Comparison of ENCODE assay signal across 8 mouse cellular contexts in genomic region chr5:44224251-44224650, GRCm38 (mm10). TPM values are rescaled to one million over a fixed set of nuclear protein-coding genes. Genes with fewer than 3 reads are reported as not detected.
A peak's percentile ranks its signal among the peaks of the same experiment; 100 is the strongest.
DNase-seq lines count a peak whose midpoint lies in the region; ATAC-seq and TF ChIP-seq lines count a peak whose summit lies in the region.

No protein-coding gene starts in this region.

- peak; percentile 30 to 77; a peak in 2 of 4 replicates for TF ChIP-seq CTCF in CH12.LX (conservative IDR thresholded peaks at IDR 0.05 in 1 of 2, IDR thresholded peaks at IDR 0.05 in 1 of 2; ENCODE audit: low read depth in 2 of 2, low read length in 2 of 2)
- TF ChIP-seq CTCF in thymus, adult 2 months (IDR thresholded peaks at IDR 0.05; ENCODE audit: borderline replicate concordance, control insufficient read depth, extremely low read depth, insufficient read depth, low read length, poor library complexity), result no peak

- dilution Hi-C loops in CH12.LX (cut with MboI; ENCODE audit: extremely low pct_ligation_motif_present, extremely low pct_unique_long_range_greater_than_20kb, low sequenced_read_pairs), result no loop called here

- ATAC-seq in embryonic facial prominence, embryonic 14.5 days (ENCODE audit: low read depth), result no peak
- no peak for ATAC-seq in hindbrain, embryonic 13.5 days (ENCODE audit: low FRiP score)
- ATAC-seq in limb, embryonic 15.5 days (ENCODE audit: insufficient number of reproducible peaks, low FRiP score, low TSS enrichment, low read depth), result no peak
- no peak for ATAC-seq in midbrain, embryonic 15.5 days (replicated peaks)

- peak overlapping the region in 1 of 3 experiments; percentile 20 for H3K4me3 ChIP-seq in CH12.LX (replicated peaks in 1 of 3; ENCODE audit: low read depth in 2 of 3, low read length in 2 of 3, poor library complexity in 1 of 3)
- H3K4me3 ChIP-seq in embryonic facial prominence, embryonic 14.5 days (ENCODE audit: low read depth, low read length), result no peak overlapping the region
- peak overlapping the region; percentile 82 for H3K4me3 ChIP-seq in hindbrain, embryonic 13.5 days
- H3K4me3 ChIP-seq in limb, embryonic 15.5 days, result no peak overlapping the region
- H3K4me3 ChIP-seq in midbrain, embryonic 15.5 days, result peak overlapping the region; percentile 7
- H3K4me3 ChIP-seq in thymus, adult 2 months (ENCODE audit: control insufficient read depth, insufficient read depth, low read length), result peak overlapping the region; percentile 57

- TF ChIP-seq RAD21 in CH12.LX (IDR thresholded peaks at IDR 0.05; ENCODE audit: low read depth, low read length), result peak; percentile 46

- no peak for TF ChIP-seq EP300 in CH12.LX (IDR thresholded peaks at IDR 0.05; ENCODE audit: low read length)

- peaks cover 0 to 20% of the 10 kb centered on the region in 2 experiments for H3K36me3 ChIP-seq in CH12.LX (replicated peaks in 1 of 2; ENCODE audit: control insufficient read depth in 1 of 2, insufficient read depth in 1 of 2, low read length in 1 of 2)
- no peaks in the 10 kb centered on the region for H3K36me3 ChIP-seq in embryonic facial prominence, embryonic 14.5 days (ENCODE audit: control insufficient read depth, insufficient read depth, low read length)
- no peaks in the 10 kb centered on the region for H3K36me3 ChIP-seq in hindbrain, embryonic 13.5 days
- H3K36me3 ChIP-seq in limb, embryonic 15.5 days, result no peaks in the 10 kb centered on the region
- no peaks in the 10 kb centered on the region for H3K36me3 ChIP-seq in midbrain, embryonic 15.5 days (replicated peaks)
- H3K36me3 ChIP-seq in thymus, adult 2 months (ENCODE audit: control insufficient read depth, insufficient read depth, low read length), result no peaks in the 10 kb centered on the region

- H3K27me3 ChIP-seq in CH12.LX (replicated peaks), result no peaks in the 10 kb centered on the region
- H3K27me3 ChIP-seq in embryonic facial prominence, embryonic 14.5 days (replicated peaks; ENCODE audit: control insufficient read depth, insufficient read depth, low read length), result no peaks in the 10 kb centered on the region
- no peaks in the 10 kb centered on the region for H3K27me3 ChIP-seq in hindbrain, embryonic 13.5 days
- H3K27me3 ChIP-seq in limb, embryonic 15.5 days, result no peaks in the 10 kb centered on the region
- H3K27me3 ChIP-seq in midbrain, embryonic 15.5 days (replicated peaks), result no peaks in the 10 kb centered on the region
- no peaks in the 10 kb centered on the region for H3K27me3 ChIP-seq in thymus, adult 2 months (ENCODE audit: control insufficient read depth, insufficient read depth, low read length)

- in situ Hi-C loops in CH12.LX (cut with MboI; ENCODE audit: low pct_ligation_motif_present, low pct_unique_long_range_greater_than_20kb, low sequenced_read_pairs), result loop anchor here (5.0 kb wide), 1 partner anchor 33 kb away; no protein-coding TSS in a partner anchor

- peaks cover 39% of the 10 kb centered on the region for H3K79me2 ChIP-seq in CH12.LX (replicated peaks; ENCODE audit: control insufficient read depth, extremely low read depth, insufficient read depth, poor library complexity, severe bottlenecking)

- H3K4me1 ChIP-seq in CH12.LX (ENCODE audit: control insufficient read depth in 1 of 2, insufficient read depth in 2 of 2), result peaks cover 9 to 66% of the 10 kb centered on the region in 2 experiments; a peak in 3 of 4 replicates
- H3K4me1 ChIP-seq in embryonic facial prominence, embryonic 14.5 days (ENCODE audit: control insufficient read depth, insufficient read depth, low read length), result peaks cover 15% of the 10 kb centered on the region
- H3K4me1 ChIP-seq in hindbrain, embryonic 13.5 days (replicated peaks), result peaks cover 34% of the 10 kb centered on the region
- H3K4me1 ChIP-seq in limb, embryonic 15.5 days, result peaks cover 13% of the 10 kb centered on the region
- peaks cover 38% of the 10 kb centered on the region for H3K4me1 ChIP-seq in midbrain, embryonic 15.5 days
- peaks cover 23% of the 10 kb centered on the region for H3K4me1 ChIP-seq in thymus, adult 2 months (replicated peaks; ENCODE audit: control insufficient read depth, insufficient read depth, low read length)

- no peaks in the 10 kb centered on the region for H3K9me3 ChIP-seq in CH12.LX (replicated peaks; ENCODE audit: low read length)
- no peaks in the 10 kb centered on the region for H3K9me3 ChIP-seq in embryonic facial prominence, embryonic 14.5 days (ENCODE audit: control insufficient read depth, low read length)
- no peaks in the 10 kb centered on the region for H3K9me3 ChIP-seq in hindbrain, embryonic 13.5 days
- H3K9me3 ChIP-seq in limb, embryonic 15.5 days, result no peaks in the 10 kb centered on the region
- H3K9me3 ChIP-seq in midbrain, embryonic 15.5 days, result no peaks in the 10 kb centered on the region

- peak overlapping the region; percentile 34 for H3K4me2 ChIP-seq in CH12.LX (ENCODE audit: insufficient read depth, low read depth, poor library complexity, severe bottlenecking)
- peak overlapping the region; percentile 92 for H3K4me2 ChIP-seq in embryonic facial prominence, embryonic 14.5 days (ENCODE audit: low read depth, low read length)
- peak overlapping the region; percentile 82 for H3K4me2 ChIP-seq in hindbrain, embryonic 13.5 days
- H3K4me2 ChIP-seq in limb, embryonic 15.5 days, result 0 out of 2 replicates have a peak overlapping the region, but pooled peaks have one; percentile 20
- peak overlapping the region; percentile 84 for H3K4me2 ChIP-seq in midbrain, embryonic 15.5 days

- peak overlapping the region; percentile 73; the same call in 1 of the 2 replicates for H3K9ac ChIP-seq in CH12.LX (ENCODE audit: insufficient read depth, low read depth)
- H3K9ac ChIP-seq in embryonic facial prominence, embryonic 14.5 days (ENCODE audit: low read depth, low read length), result peak overlapping the region; percentile 12; the same call in 1 of the 2 replicates
- peak overlapping the region; percentile 58 for H3K9ac ChIP-seq in hindbrain, embryonic 13.5 days
- H3K9ac ChIP-seq in limb, embryonic 15.5 days, result no peak overlapping the region
- H3K9ac ChIP-seq in midbrain, embryonic 15.5 days, result no peak overlapping the region

- WGBS in embryonic facial prominence, embryonic 14.5 days, result 19% methylated on average over 6 of the region's 6 CpGs
- 25% methylated on average over 6 of the region's 6 CpGs for WGBS in hindbrain, embryonic 13.5 days
- 23% methylated on average over 6 of the region's 6 CpGs for WGBS in limb, embryonic 15.5 days
- WGBS in midbrain, embryonic 15.5 days, result 16% methylated on average over 6 of the region's 6 CpGs
- WGBS in thymus, adult 2 months, result 1% methylated on average over 6 of the region's 6 CpGs

- no peak for TF ChIP-seq POLR2A in CH12.LX (IDR thresholded peaks at IDR 0.05; ENCODE audit: low read depth, low read length)
- TF ChIP-seq POLR2A in thymus, adult 2 months (IDR thresholded peaks at IDR 0.05; ENCODE audit: control insufficient read depth, extremely low read depth, insufficient read depth, low read length, poor library complexity), result no peak

- DNase-seq in CH12.LX (ENCODE audit: extremely low read depth), result peak; percentile 57
- peak; percentile 43 for DNase-seq in adrenal gland, postnatal 10 days
- DNase-seq in embryonic facial prominence, embryonic 14.5 days (ENCODE audit: low spot score), result peak; percentile 46
- DNase-seq in thymus, adult 2 months, result peak; percentile 70
- DNase-seq in layer of hippocampus, adult 11-12 months (ENCODE audit: low spot score), result no peak

- no peak overlapping the region for H3K27ac ChIP-seq in CH12.LX (ENCODE audit: insufficient read depth, low read depth)
- H3K27ac ChIP-seq in embryonic facial prominence, embryonic 14.5 days (replicated peaks; ENCODE audit: low read depth, low read length), result no peak overlapping the region
- H3K27ac ChIP-seq in hindbrain, embryonic 13.5 days, result no peak overlapping the region
- no peak overlapping the region for H3K27ac ChIP-seq in limb, embryonic 15.5 days
- H3K27ac ChIP-seq in midbrain, embryonic 15.5 days, result no peak overlapping the region
- H3K27ac ChIP-seq in thymus, adult 2 months (ENCODE audit: control insufficient read depth, insufficient read depth, low read length), result peak overlapping the region; percentile 99

TF ChIP-seq in CH12.LX, 34 proteins besides CTCF, POLR2A, EP300 and RAD21:
- TF ChIP-seq IRF4 (IDR thresholded peaks at IDR 0.05; ENCODE audit: low read depth, low read length) (no peak), JUN (IDR thresholded peaks at IDR 0.05; ENCODE audit: insufficient read depth, low read depth, low read length) (no peak), MYC (IDR thresholded peaks at IDR 0.05; ENCODE audit: low read depth, low read length) (0 out of 2 replicates have a peak, but pooled peaks have one; percentile 22), SMC3 (IDR thresholded peaks at IDR 0.05; ENCODE audit: low read depth, low read length) (peak; percentile 75)
TF ChIP-seq in CH12.LX: peak in this region for 2.

RNA-seq across cellular contexts. Expression of gene Tapt1, which starts 2.2 kb away (rescaled TPM):
- total RNA-seq in CH12.LX (2012; rRNA removed) (15.7 and 18.1 TPM in 2 replicates), CH12.LX (2014; rRNA removed) (40.8 and 42.5 TPM in 2 replicates)
- polyA plus RNA-seq in CH12.LX (2012; ENCODE audit: insufficient read length, low read depth), result 25.7 and 33.5 TPM in 2 replicates
- total RNA-seq in adrenal gland, postnatal 10 days (2021), result 10 to 100 TPM; 41.4 to 42.0 TPM
- polyA plus RNA-seq in embryonic facial prominence, embryonic 14.5 days (2014; fragmentation: Nextera tagmentation; extraction: Ambion mirVana), result 34.5 and 37.6 TPM in 2 replicates
- polyA plus RNA-seq in hindbrain, embryonic 13.5 days (2015; fragmentation: Nextera tagmentation; extraction: Ambion mirVana), result 28.3 and 30.6 TPM in 2 replicates
- 30.7 and 30.9 TPM in 2 replicates for polyA plus RNA-seq in limb, embryonic 15.5 days (2015; fragmentation: Nextera tagmentation; extraction: Ambion mirVana)
- polyA plus RNA-seq in midbrain, embryonic 15.5 days (2015; fragmentation: Nextera tagmentation; extraction: Ambion mirVana), result 32.3 and 33.2 TPM in 2 replicates
- polyA plus RNA-seq in thymus, adult 2 months (2012; rRNA removed), result 204 and 242 TPM in 2 replicates

Comparison
In these comparisons a context has a peak if more than half of its experiments do, and no peak if none do; other contexts are left out.
1. H3K4me2 ChIP-seq: peak in every context shown above with its lines; median percentile 92 in embryonic facial prominence, embryonic 14.5 days; 84 in midbrain, embryonic 15.5 days; 82 in hindbrain, embryonic 13.5 days; 34 in CH12.LX; 20 in limb, embryonic 15.5 days.
2. H3K4me3 ChIP-seq: peak in hindbrain, embryonic 13.5 days (single experiment), midbrain, embryonic 15.5 days (single experiment) and thymus, adult 2 months (single experiment); none in embryonic facial prominence, embryonic 14.5 days (single experiment) and limb, embryonic 15.5 days (single experiment).
3. H3K9ac ChIP-seq: peak in CH12.LX (single experiment), embryonic facial prominence, embryonic 14.5 days (single experiment) and hindbrain, embryonic 13.5 days (single experiment); none in limb, embryonic 15.5 days (single experiment) and midbrain, embryonic 15.5 days (single experiment).